Mouse (Mus musculus) urinary bladder, postnatal 10 days (tissue): Measurements from ENCODE around the gene Gmeb2.

Experiments used
- DNase-seq: peaks from one replicate; pipeline ENCODE4 v3.0.0; 2022; ENCODE audit warnings: low spot score

Gmeb2 gene

DNA sequence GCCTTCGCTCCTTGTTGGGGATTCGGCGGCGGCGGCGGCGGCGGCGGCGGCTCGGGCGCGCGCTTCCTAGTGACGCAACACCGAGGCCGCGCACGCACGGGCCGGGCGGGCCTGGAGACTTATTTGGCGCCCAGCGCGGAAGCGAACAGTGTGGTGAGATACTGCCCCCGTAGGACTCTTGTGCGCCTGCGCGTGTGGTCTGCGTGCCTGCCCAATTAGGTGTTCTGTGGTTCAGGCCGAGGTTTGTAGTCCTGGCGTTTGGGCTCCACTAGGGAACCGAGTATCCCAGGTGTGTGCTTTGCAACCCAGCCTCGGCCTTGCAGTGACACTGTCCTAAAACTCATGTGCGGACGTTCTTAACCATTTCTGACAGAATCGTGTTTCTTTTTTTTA is at the start of gene Gmeb2:
Gmeb2 (minus strand) TSS at position 78 of the 393 bp plus-strand sequence.
- peak; percentile 79 for DNase-seq

DNA sequence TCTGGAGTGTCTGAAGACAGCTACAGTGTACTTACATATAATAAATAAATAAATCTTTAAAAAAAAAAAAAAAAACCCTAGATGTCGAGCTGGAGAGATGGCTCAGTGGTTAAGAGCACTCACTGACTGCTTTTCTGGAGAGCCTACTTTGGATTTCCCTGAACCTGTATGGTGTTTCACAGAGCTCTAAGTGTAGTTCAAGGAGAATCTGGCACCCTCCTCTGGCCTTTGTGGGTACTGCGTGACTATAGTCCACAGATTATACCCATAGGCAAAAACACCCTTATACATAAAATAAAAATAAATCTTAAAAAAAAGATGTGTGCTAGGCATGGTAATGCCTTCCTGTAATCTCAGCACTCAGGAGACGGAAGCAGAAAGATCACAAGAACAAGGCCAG is 46.2 kb upstream of the Gmeb2 start:
- no peak for DNase-seq

DNA sequence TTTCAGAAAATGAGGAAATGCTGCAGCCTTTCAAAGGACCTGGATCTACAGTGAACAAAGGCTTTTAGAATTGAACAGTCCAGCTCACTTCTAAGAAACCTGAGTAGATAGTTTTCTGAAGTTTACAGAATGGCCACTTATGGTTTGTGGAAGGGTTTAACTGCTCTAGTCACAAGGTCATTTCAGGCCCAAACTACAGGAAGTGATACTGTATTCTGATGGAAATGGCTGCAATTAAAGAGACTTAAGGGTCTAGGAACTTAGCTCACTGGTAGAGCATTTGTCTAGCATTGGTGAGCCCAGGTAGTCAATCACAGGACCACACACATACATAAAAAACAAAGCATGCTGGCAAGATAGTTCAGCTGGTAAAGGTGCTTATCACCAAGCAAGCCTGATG is 44.7 kb upstream of the Gmeb2 start:
- DNase-seq, result no peak

DNA sequence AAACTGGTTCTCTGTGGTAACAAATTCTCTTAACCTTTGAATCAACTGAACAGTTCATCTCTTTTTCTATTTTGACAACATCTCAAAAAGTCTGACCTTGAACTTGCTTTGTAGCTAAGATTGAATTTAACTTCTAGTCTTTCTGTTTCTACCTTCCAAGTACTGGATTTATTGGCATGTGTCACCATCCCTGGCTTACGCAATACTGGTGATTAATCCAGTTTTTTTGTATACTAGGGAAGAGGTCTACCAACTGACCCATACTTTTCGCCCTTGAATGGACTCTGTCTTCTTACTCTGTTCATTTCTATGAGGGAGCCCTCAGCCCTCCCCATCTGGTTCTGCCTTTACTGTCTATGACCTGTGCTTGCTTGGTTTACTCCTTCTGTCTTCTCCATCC is 38.3 kb upstream of the Gmeb2 start:
- no peak for DNase-seq

DNA sequence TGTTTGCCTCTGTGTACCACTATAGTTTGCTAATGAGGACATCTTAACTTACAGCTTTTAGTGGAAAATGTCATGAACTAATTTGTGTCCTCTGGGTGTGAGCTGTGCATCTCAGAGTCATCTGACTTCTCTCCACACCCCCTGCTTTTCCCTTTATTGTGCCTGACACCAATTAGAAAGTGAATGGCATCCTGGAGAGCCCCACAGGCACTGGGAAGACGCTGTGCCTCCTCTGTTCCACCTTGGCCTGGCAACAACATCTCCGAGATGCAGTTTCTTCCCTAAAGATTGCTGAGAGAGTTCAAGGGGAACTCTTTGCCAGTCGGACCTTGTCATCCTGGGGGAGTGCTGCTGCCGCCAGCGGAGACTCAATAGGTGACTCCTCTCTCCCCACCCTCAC is 34.3 kb upstream of the Gmeb2 start:
- no peak for DNase-seq

DNA sequence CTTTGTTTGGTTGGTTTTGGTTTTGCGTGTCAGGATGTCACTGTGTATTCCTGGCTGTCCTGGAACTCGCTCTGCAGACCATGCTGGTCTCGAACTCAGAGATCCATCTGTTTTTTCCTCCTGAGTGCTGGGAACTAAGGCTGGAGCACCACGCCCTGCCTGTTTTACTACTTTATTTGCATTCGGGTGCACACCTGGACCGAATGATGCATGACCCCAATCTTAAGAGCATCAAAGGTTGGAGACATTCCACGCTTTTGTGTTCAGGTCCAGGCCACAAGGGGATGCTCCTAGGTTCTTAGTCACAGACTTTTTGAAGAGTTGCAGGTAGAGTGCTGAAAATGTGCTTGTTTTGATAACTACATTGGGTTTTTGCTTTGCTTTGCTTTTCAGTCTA is 32.3 kb upstream of the Gmeb2 start:
- no peak for DNase-seq

DNA sequence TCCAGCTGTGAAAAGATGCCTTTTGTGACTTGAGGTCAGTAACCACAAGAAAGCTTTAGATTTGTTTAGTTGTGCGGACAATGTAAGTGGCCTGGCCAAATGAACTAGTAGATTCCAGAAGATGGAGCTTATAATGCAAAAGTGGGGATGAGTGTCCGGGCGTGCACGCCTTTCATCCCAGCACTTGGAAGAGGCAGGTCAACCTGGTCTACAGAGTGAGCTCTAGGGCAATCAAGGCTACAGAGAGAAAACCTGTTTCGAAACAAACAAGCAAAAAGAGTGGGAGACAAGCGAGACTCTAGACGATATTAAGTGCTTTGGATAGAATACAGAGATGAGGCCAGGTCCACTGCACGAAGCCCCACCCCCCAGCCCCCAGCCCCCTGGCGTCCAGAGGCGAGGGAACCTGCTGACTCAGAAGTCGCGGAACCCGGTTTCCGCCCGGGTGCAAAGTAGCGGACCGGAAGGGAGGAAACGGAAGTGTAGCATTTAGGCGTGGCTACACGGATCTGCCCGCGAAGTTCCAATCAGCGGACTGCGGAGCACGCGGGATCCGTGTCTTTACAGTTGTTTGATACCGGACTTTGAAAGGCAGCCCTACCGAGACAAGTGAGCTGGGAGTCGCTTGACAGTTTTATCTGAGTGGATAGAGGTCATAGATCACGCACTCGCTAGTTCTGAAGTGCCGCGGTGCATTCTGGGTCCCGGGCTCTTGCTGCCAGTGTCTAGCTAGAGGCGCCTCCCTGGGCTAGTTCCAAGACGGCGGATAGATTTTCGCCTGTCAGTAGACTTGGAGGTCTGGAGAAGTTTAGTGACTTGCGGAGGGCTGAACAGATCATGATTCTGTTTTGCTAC is 31.6 kb upstream of the Gmeb2 start, which contains the start of gene Rtel1:
Rtel1 (plus strand) TSS at position 492 of the 855 bp plus-strand sequence.
- peak; percentile 35 for DNase-seq

DNA sequence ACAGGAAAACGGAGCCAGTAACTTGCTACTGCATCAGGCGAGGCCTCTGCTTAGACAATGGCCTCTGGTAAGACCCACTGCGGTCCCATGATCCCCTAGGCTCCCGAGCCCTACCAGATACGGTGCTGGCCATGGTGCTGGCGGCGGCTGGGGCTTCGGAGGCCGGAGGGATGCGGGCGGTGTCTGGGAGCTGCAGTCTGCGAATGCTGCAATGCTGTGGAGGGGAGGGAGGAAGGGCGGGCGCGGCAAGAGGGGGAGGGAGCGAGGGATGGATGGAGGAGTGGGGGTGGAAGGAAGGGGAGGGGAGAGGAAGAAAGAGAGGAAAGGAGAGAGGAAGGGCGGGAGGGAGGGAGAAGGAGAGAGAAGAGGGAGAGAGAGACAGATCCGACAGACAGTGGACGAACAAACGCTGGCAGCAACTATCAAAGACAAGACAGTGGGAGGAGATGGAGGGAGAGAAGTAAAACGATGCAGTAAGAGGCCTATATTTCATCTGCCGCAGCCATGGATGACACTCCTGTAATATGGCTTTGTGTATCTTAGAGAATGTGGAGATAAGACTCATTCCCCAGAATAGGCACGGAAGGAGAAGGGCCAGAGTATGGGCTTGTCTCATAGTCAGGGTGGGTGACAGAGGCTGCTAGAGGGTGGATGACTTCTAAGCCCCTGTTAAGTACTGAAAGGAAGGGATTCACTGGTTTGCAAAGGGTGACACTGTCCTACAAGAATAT is 26.4 kb upstream of the Gmeb2 start, which contains the start of gene Stmn3:
Stmn3 (minus strand) TSS at position 421 of the 731 bp plus-strand sequence.
- DNase-seq, result no peak

DNA sequence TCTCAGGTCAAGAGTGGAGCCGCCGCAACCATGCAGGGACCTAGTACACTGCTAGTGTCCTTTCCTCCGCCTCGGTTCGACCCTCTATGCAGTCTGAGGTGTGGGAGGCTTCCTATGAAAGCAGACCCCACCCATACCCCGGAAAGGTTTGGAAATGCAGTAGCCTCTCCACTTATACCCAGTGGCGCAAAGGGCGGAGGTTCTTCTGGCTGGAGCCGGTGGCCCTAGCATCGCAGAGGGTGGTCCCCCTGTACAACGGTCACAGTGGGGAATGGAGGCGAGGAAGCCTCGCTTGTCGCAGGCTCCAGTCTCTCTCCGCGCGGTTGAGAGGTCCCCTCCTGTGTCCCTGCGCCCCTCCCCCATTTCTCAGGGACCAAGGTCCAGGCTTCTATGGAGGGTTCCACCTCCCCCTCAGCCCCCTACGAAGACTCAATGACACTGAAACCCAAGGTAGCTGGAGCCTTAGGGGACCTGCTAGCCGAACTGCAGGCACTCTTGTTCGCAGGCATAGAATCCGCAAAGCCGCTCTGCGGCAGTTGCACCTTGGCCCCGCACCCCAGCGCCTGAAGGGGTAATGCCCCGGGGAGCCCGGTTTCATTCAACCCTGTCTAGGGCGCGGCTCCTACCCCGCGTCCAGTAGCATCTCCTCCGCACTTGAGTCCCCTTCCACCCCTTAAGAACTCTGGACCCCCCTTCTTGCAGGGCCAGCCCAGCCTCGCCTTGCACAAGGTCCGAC is 25.7 kb upstream of the Gmeb2 start:
- no peak for DNase-seq

DNA sequence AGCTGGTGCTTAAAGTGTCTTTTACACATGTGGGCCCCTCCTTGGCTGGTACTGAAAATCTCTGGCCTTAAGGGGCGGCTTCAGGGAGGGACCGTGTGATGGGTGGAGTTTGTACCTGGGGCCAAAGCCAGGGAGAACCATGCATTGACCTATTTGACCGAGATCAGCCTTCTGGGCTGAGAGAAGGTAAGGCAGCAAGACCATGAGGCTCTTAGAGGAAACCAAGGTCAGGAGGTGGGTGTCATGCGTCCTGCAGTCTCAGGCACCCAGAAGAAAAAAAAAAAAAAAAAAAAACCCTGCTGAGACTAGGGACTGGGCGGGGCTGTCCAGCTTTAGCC is 25.1 kb upstream of the Gmeb2 start:
- no peak for DNase-seq

DNA sequence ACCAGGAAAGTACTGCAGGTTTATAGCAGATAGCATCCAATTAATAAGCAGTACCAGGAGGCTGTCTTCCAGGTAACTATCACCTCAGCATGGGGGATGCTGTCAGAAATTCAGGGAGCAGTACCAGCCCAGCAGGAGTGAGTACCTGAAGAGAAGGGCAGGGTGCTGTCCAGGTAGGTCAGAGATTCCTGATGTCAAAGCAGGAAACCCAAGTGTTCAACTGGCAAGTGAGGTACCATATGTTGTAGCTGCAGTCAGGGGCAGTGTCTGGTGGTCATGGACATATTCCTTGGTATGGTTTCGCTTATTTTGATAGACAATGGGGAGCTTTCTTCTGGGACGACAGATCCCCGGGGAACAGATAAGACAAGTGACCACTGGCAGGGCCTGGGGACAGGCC is 24.6 kb upstream of the Gmeb2 start:
- no peak for DNase-seq

DNA sequence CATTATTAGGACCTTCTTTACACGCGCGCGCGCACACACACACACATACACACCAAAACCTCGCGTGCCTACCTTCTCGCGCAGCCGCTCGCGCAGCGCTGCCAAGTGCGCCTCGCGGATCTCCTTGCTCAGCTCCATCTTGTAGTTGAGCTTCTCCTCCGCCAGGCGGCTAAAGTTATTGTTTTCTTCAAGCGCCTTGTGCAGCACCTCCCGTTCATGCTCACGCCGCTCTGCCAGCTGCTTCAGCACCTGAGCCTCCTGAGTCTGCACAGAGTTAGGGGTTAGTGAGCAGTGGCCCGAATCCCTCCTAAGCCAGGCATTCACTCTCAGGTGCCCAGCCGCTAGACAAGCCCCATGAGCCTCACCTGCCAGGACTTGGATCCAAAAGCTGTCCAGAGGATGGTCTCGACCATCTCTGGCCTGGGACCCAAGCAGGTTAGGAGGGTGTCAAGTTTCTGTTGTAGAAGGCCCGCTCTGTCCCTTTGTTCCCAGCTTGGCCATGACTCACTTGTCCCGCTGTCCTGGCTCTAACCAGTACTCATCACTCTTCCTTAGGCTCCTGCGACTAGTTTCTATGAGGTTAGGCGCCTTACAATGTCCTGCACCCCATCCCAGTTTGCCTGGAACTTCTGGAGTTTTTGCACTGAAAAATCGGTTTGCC is 19.4 kb upstream of the Gmeb2 start:
- no peak for DNase-seq

DNA sequence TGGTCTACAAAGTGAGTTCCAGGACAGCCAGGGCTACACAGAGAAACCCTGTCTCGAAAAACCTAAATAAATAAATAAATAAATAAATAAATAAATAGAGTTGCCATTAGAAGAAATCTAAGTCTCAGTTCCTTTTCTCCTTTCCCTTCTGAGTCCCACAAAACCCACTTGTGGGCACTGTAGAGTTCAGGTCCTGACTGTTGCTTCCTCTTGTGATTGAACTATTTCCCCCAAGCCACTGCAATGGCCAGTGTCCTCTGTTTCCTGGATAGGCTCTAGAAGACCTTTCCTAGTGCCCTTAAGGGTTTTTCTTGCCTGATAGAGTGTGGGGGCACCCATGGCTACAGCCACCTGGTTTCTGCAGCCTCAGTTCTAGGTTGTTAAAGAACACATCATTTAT is 17.1 kb upstream of the Gmeb2 start:
- DNase-seq, result no peak

DNA sequence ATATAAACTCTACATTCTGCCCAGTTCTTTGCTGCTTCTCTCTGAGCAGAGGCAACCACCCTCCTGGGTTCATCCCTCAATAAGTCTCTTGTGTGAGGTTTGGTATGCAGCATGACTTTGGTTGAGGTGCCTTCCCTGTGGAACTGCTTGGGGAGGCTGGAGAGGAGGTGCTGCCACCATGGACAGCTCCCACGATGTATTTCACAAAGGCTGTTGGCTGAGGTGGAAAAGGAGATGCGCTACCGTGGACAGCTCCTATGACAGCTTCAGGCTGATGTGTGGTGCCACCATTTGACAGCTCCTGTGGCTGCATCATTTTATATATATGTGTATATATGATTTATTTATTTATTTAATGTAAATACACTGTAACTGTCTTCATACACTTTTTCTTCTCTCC is 14.2 kb upstream of the Gmeb2 start:
- DNase-seq, result no peak

DNA sequence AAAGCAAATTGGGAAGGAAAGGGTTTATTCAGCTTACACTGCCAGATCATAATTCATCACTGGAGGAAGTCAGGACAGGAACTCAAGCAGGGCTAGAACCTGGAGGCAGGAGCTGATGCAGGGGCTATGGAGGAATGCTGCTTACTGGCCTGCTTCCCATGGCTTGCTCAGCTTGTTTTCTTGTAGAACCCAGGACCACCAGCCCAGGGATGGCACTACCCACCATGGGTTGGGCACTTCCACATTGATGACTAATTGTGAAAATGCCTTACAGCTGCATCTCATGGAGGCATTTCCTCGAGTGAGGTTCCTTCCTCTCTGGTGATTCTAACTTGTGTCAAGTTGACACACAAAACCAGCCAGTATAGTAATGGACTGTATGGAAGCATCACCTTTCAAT is 3.1 kb upstream of the Gmeb2 start:
- no peak for DNase-seq

DNA sequence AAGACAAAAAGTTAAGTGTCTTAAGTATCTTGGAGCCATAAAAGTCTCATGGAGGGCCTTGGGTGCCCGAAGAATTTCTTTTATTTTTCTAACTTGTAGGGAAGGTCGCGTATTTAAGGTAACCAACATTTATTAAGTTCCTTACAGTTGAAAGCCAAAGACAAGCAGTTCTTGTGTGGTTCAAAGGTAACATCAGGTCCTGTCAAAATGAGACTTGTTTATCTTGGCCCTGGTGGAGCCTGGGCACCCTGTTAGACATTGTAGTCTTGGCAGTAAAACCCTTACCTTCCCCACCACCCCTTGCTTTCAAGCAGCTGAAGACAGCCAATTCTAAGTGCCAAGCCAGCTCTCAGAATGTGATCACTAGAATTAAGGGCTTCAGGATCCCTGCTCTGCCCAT is 856 bp upstream of the Gmeb2 start:
- DNase-seq, result no peak

DNA sequence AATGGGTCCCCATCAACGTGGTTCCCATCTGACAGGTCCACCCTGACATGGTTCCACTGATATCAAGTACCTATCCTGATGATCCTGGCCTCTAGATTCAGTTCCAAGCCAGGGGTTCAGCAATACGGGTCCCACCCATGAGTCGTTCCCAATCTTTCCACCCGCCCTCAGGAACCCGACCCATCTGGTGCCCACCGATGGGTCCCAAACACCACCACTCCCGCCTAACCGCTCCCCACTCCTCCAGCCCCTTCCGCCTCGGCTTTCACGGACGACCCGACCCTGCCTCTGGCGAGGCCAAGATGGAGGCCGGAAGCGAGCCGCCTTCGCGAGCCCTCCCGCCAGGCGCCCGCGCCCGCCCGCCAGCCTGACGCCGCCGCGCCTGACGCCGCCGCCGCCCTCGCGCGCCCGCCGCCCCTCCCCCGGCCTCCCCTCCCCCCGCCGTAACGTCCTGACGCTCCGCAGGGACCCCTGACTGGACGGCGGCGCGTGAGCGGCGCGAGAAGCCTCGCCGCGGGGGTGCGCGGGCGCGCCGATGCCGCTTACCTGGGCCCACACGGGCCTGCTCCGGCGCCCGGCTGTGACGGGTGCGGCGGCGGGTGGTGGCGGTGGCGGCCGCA is 387 bp downstream of the Gmeb2 start:
- DNase-seq, result peak; percentile 36

DNA sequence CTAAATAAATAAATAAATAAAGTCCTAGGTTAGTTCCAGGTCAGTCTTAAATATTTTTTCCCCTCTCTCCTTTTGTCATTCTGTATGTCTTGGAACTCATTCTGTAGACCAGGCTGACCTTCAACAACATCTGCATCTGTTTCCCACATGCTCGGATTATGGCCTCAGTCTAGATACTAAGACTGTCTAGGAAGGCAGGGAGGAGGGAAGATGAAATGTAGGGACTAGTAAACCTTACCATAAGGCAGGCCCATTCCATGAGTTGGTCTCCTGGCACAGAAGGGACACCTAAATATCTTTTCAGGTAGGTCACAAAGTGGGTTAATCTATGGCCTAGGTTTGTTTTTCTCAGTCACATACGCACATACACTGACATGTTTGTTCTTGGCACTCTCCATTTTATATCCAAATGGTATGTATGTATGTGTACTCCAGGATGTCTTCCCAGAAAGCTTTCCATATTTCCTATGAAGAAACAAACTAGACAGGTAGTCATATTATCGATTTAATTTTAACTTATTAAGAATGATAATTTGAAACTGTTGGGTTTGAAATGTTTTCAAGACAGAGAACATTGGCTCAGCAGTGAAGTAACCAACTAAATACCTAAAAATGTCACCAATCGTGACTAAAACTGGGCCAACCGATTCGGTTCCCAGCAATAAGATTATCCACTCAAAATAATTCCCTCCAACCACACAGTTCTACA is 1.1 kb downstream of the Gmeb2 start:
- no peak for DNase-seq

DNA sequence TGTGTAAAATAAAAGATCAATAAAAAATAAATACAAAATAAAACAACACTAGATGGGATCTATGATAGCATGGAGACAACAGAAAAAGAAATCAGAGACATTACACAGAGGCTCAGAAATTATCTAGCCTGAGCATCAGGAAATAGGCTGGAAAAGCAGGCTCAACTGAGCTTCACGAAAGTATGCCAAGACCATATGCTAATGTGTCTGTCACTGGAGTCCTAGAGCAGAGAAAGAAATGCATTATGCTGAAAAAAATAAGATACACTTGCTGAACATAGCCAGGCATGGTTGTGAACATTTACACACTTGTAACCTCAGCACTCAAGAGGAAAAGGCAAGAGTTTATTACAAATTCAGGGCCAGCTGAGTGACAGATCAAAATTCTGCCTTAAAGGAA is 7.9 kb downstream of the Gmeb2 start:
- no peak for DNase-seq

DNA sequence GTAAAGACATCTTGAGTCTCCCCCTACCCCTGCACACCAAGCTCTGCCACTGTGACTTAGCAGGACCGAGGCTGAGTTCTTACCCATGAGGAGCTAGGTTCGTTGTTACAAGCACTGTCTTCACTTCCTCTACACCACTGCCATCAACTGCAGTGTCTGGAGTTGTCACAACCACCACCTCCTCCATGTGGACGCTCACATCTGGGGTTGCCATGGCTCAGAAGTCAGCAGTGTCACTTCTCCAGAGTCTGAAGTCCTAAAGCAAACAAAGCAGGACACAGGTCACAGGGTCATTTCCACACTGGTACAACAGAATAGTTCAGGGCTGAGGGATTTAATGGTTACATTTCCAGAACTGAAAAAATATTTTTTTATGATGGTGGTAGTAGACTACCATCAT is 10.0 kb downstream of the Gmeb2 start:
- no peak for DNase-seq

DNA sequence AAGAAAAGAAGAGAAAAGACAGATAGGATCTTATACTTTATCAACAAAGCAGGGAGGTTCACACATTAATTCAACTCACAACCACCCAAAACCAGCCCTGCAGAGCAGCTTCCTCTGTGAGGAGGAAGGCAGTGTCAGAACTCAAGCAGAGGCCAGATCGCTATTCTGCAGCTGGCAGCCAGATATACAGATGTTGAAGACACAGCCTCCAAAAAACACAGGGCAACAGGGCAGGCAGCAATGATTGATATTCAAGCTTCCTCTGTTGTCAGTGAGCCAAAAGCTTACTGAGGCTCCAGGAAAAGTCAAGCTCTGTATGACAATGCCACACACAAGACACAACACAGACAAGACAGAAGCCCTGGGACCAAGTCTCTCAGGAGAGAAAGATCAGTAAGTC is 11.1 kb downstream of the Gmeb2 start:
- DNase-seq, result no peak
